Mouse (Mus musculus) left cerebral cortex, postnatal 10 days (tissue): Measurements from ENCODE around the gene Chd2. TPM values are rescaled to one million over a fixed set of nuclear protein-coding genes. Genes with fewer than 3 reads are reported as not detected.

ENCODE experiments used
- DNase-seq, 2 experiments: peaks; one replicate each; pipeline ENCODE4 v3.0.0; 2021 to 2022; ENCODE audit warnings: low spot score in 2 of 2, mixed read lengths in 1 of 2; ENCODE audit errors: extremely low spot score in 1 of 2
- intact Hi-C: fragments of 180-260 bp; cut with DNase I; formaldehyde crosslinking; loops from one replicate; pipeline ENCODE4 v1.15.1; 2025
- total RNA-seq, 2 experiments: library from RNA; stranded (reverse); gene quantifications; 2 replicates each; pipeline ENCODE4 v1.2.3; 2021

Gene Chd2
- total RNA-seq, 2 experiments from 2014 or later: 42.9 to 52.4 TPM

GRCm38 (mm10) chr7:73426235-73426634, 115.4 kb downstream of the Chd2 start:
- intact Hi-C loops: no loop called here

GRCm38 (mm10) chr7:73425451-73425850, 116.2 kb downstream of the Chd2 start:
- intact Hi-C loops: no loop called here
- no peak for DNase-seq

More at GRCm38 (mm10) chr7:73426235-73426634, 115.4 kb downstream of the Chd2 start:
- no peak for DNase-seq

- intact Hi-C loops: no loop called here
- no peak for DNase-seq
Measured at GRCm38 (mm10) chr7:73424705-73425104, 116.9 kb downstream of the Chd2 start.

GRCm38 (mm10) chr7:73424243-73424642, 117.4 kb downstream of the Chd2 start:
- DNase-seq: no peak
- intact Hi-C loops: no loop called here

GRCm38 (mm10) chr7:73423236-73423635, 118.4 kb downstream of the Chd2 start:
- no peak for DNase-seq
- intact Hi-C loops: no loop called here

GRCm38 (mm10) chr7:73422223-73423113, 119.2 kb downstream of the Chd2 start:
- intact Hi-C loops: no loop called here
- DNase-seq: peak; percentile 81 to 87

- no peak for DNase-seq
- intact Hi-C loops: loop anchor here (1.0 kb wide), 1 partner anchor 1021 kb away; no protein-coding TSS in a partner anchor
Measured at GRCm38 (mm10) chr7:73421278-73422015, 120.2 kb downstream of the Chd2 start.

GRCm38 (mm10) chr7:73420827-73421226, 120.8 kb downstream of the Chd2 start:
- DNase-seq: no peak
- intact Hi-C loops: loop anchor here (1.0 kb wide), 1 partner anchor 1021 kb away; no protein-coding TSS in a partner anchor

GRCm38 (mm10) chr7:73419375-73419774, 122.3 kb downstream of the Chd2 start:
- peak in 1 of 2 experiments; percentile 51 for DNase-seq
- intact Hi-C loops: no loop called here

- DNase-seq: peak in 1 of 2 experiments; percentile 39
- intact Hi-C loops: no loop called here
Measured at GRCm38 (mm10) chr7:73414192-73414591, 127.4 kb downstream of the Chd2 start.

- intact Hi-C loops: no loop called here
- DNase-seq: no peak
Measured at GRCm38 (mm10) chr7:73412419-73412818, 129.2 kb downstream of the Chd2 start.

- DNase-seq: no peak
- intact Hi-C loops: no loop called here
Measured at GRCm38 (mm10) chr7:73411986-73412385, 129.6 kb downstream of the Chd2 start.

GRCm38 (mm10) chr7:73411523-73411922, 130.1 kb downstream of the Chd2 start:
- DNase-seq: no peak
- intact Hi-C loops: no loop called here

- DNase-seq: no peak
- intact Hi-C loops: no loop called here
Measured at GRCm38 (mm10) chr7:73405550-73405949, 136.1 kb downstream of the Chd2 start.

GRCm38 (mm10) chr7:73403538-73403937, 138.1 kb downstream of the Chd2 start:
- no peak for DNase-seq
- intact Hi-C loops: no loop called here

- intact Hi-C loops: no loop called here
- DNase-seq: no peak
Measured at GRCm38 (mm10) chr7:73402671-73403070, 139.0 kb downstream of the Chd2 start.

- intact Hi-C loops: no loop called here
- no peak for DNase-seq
Measured at GRCm38 (mm10) chr7:73402106-73402505, 139.5 kb downstream of the Chd2 start.

- no peak for DNase-seq
- intact Hi-C loops: no loop called here
Measured at GRCm38 (mm10) chr7:73400051-73400916, 141.3 kb downstream of the Chd2 start.

GRCm38 (mm10) chr7:73399501-73400044, 142.1 kb downstream of the Chd2 start:
- peak in 1 of 2 experiments; percentile 85 for DNase-seq
- intact Hi-C loops: no loop called here
